Mouse (Mus musculus): ENCODE results near the gene Igfbp1. TPM values are rescaled to one million over a fixed set of nuclear protein-coding genes. Genes with fewer than 3 reads are reported as not detected.

The Igfbp1 gene
- total RNA-seq, 2 experiments from 2014 or later: 133 to 360 TPM

GRCm38 (mm10) chr11:7234436-7234835, 36.9 kb downstream of the Igfbp1 start:
- no peak for DNase-seq

GRCm38 (mm10) chr11:7234981-7235609, 37.5 kb downstream of the Igfbp1 start:
- no peak for DNase-seq

- DNase-seq: no peak
Measured at GRCm38 (mm10) chr11:7236751-7237150, 39.2 kb downstream of the Igfbp1 start.

- peak; percentile 16 for DNase-seq
Measured at GRCm38 (mm10) chr11:7237712-7238111, 40.1 kb downstream of the Igfbp1 start.

- no peak for DNase-seq
Measured at GRCm38 (mm10) chr11:7238546-7238945, 41.0 kb downstream of the Igfbp1 start.

- no peak for DNase-seq
Measured at GRCm38 (mm10) chr11:7239041-7239740, 41.6 kb downstream of the Igfbp1 start.

GRCm38 (mm10) chr11:7244782-7245181, 47.2 kb downstream of the Igfbp1 start:
- DNase-seq: no peak

- DNase-seq: no peak
Measured at GRCm38 (mm10) chr11:7250415-7250814, 52.8 kb downstream of the Igfbp1 start.

- DNase-seq: no peak
Measured at GRCm38 (mm10) chr11:7250870-7251269, 53.3 kb downstream of the Igfbp1 start.

Other genes with a start within 250 kb of the Igfbp1 start
- 1 to 10 TPM; 3.3 to 4.4 TPM for gene Adcy1, start 134.3 kb upstream of the Igfbp1 start, total RNA-seq (2021)
- not detected for gene Gm11985, start 9.2 kb upstream of the Igfbp1 start, total RNA-seq (2021)
- 10 to 100 TPM; 51.9 to 77.2 TPM for gene Igfbp3, start 16.1 kb downstream of the Igfbp1 start, total RNA-seq (2021)